Mouse (Mus musculus) stomach, embryonic 15.5 days (tissue): ENCODE results near the gene Pcdh7. TPM values are rescaled to one million over a fixed set of nuclear protein-coding genes. Genes with fewer than 3 reads are reported as not detected.

Source experiments
- ATAC-seq: fragments of 200-750 bp; cut with Nextera tagmentation; 2 replicates; pipeline ENCODE4 v1.8.0; 2017; ENCODE audit warnings: low read depth, moderate number of reproducible peaks, moderate TSS enrichment; ENCODE audit not compliant: insufficient read depth, low FRiP score
- H3K27ac ChIP-seq: fragments of 300-500 bp; sonication (generic); 2 replicates; pipeline ENCODE4 v1.5.1; 2015; ENCODE audit warnings: mild to moderate bottlenecking, inconsistent platforms
- H3K27me3 ChIP-seq: fragments of 300-500 bp; sonication (generic); replicated peaks from 2 replicates; pipeline ENCODE4 v1.6.1; 2015; ENCODE audit warnings: inconsistent platforms
- H3K36me3 ChIP-seq: fragments of 300-500 bp; sonication (generic); 2 replicates; pipeline ENCODE4 v1.6.1; 2015; ENCODE audit warnings: inconsistent platforms
- H3K4me1 ChIP-seq: fragments of 300-500 bp; sonication (generic); 2 replicates; pipeline ENCODE4 v1.6.1; 2015; ENCODE audit warnings: inconsistent platforms
- H3K4me2 ChIP-seq: fragments of 300-500 bp; sonication (generic); 2 replicates; pipeline ENCODE4 v1.6.1; 2015; ENCODE audit warnings: mild to moderate bottlenecking, inconsistent platforms
- H3K4me3 ChIP-seq: fragments of 300-500 bp; sonication (generic); replicated peaks from 2 replicates; pipeline ENCODE4 v1.5.1; 2015; ENCODE audit warnings: inconsistent platforms
- H3K9ac ChIP-seq: fragments of 300-500 bp; sonication (generic); 2 replicates; pipeline ENCODE4 v1.6.1; 2015; ENCODE audit warnings: inconsistent platforms
- H3K9me3 ChIP-seq: fragments of 300-500 bp; sonication (generic); 2 replicates; pipeline ENCODE4 v1.6.1; 2016; ENCODE audit warnings: inconsistent platforms
- WGBS: fragments of 180-500 bp; shearing (Covaris S2); methylation state at CpG from one replicate; pipeline ENCODE4 v1.1.7; 2015; 5-methylcytosine and 5-hydroxymethylcytosine counted together
- polyA plus RNA-seq: library from polyadenylated mRNA; unstranded; fragments of >200 nt; fragmentation: Nextera tagmentation; extraction: Ambion mirVana; gene quantifications from 2 replicates; pipeline ENCODE4 v1.2.1, GENCODE M21; 2015

Pcdh7 gene
- polyA plus RNA-seq, 1 experiment from 2014 or later = 10.0 TPM

- WGBS = 66% methylated on average over 3 of the region's 3 CpGs
- Histone ChIP-seq H3K4me1 (no peaks in the 10 kb centered on the region), H3K4me3 (no peak overlapping the region), H3K9ac (no peak overlapping the region), H3K9me3 (no peaks in the 10 kb centered on the region), H3K27me3 (no peaks in the 10 kb centered on the region), H3K36me3 (no peaks in the 10 kb centered on the region), H3K4me2 (no peak overlapping the region), H3K27ac (no peak overlapping the region)
- no peak for ATAC-seq
Observed at GRCm38 (mm10) chr5:57945419-57945818, 227.7 kb downstream of the Pcdh7 start.

DNA sequence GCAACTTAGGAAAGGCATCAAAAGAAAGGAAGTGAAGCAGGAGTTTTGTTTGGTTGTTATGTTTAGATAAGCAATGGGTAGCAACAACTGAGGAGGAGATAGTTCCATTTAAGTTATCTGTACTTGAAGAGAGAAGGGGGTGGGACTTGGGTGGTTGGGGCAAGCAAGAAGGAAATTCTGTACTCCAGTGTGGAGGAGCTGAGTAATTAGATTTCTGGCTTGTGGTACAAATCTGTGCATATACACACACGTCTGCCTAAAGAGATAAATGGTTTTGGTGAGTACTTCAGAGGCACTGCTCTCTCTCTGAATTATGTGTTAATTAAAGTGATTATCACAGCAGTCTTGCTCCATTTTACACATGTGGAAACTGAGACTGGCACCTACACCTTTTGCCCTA is 241.6 kb downstream of the Pcdh7 start:
- no peak for ATAC-seq
- no peak overlapping the region for H3K9ac ChIP-seq
- H3K36me3 ChIP-seq = no peaks in the 10 kb centered on the region
- H3K27ac ChIP-seq = no peak overlapping the region
- no peak overlapping the region for H3K4me3 ChIP-seq
- H3K4me1 ChIP-seq = no peaks in the 10 kb centered on the region
- 32% methylated on average over 1 of the region's 1 CpGs for WGBS
- no peaks in the 10 kb centered on the region for H3K9me3 ChIP-seq
- no peak overlapping the region for H3K4me2 ChIP-seq
- no peaks in the 10 kb centered on the region for H3K27me3 ChIP-seq

GRCm38 (mm10) chr5:57963792-57964191 is 246.0 kb downstream of the Pcdh7 start:
- no peak overlapping the region for H3K27ac ChIP-seq
- no peak overlapping the region for H3K4me2 ChIP-seq
- ATAC-seq = no peak

DNA sequence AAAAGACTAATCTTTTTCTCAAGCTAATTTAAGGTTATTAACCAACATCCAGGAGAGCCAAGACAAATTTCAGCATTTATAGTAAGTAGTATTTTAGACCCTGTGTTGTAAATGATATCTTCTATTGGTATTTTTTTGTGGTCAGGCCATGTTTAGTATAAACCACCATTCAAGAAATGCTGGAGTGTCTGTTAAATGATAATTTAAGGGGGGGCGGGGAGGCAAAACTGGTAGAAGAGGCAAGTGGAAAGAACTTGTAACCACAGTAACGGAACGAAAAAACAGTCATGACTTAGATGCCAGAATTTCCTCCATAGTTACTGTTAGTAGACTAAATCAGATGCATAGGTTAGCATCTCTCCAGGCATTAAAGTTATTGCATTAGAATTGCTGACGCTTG is 246.4 kb downstream of the Pcdh7 start:
- Histone ChIP-seq H3K36me3 (no peaks in the 10 kb centered on the region), H3K9ac (no peak overlapping the region), H3K4me1 (no peaks in the 10 kb centered on the region), H3K9me3 (no peaks in the 10 kb centered on the region), H3K4me3 (no peak overlapping the region), H3K27me3 (no peaks in the 10 kb centered on the region), H3K27ac (no peak overlapping the region), H3K4me2 (no peak overlapping the region)
- ATAC-seq = no peak
- WGBS = 83% methylated on average over 4 of the region's 4 CpGs

More at GRCm38 (mm10) chr5:57963792-57964191, 246.0 kb downstream of the Pcdh7 start:
- Histone ChIP-seq H3K9me3 (no peaks in the 10 kb centered on the region), H3K27me3 (no peaks in the 10 kb centered on the region), H3K9ac (no peak overlapping the region), H3K4me3 (no peak overlapping the region), H3K36me3 (no peaks in the 10 kb centered on the region), H3K4me1 (no peaks in the 10 kb centered on the region)
- 71% methylated on average over 4 of the region's 4 CpGs for WGBS

DNA sequence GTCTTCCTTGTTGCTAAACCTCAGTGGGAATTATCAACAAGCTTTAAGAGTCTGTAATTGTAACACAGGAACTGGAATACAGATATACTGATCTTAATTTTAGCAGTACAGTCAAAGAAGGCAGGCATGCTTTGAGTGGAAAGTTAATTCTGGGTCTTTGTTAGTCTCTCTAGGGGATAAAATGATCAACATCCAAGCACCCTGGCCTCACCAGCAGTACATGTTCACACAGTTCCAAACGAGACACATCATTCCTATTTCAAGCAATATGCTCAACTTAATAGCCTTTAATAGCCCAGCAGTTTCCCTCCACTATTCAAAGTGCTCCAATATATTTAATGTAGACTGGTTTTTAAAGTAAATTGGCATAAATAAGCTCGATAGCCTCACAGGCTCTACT is 275.8 kb downstream of the Pcdh7 start:
- no peak overlapping the region for H3K9ac ChIP-seq
- H3K9me3 ChIP-seq = no peaks in the 10 kb centered on the region
- 79% methylated on average over 2 of the region's 2 CpGs for WGBS
- H3K27ac ChIP-seq = no peak overlapping the region
- no peaks in the 10 kb centered on the region for H3K27me3 ChIP-seq
- H3K4me1 ChIP-seq = no peaks in the 10 kb centered on the region
- ATAC-seq = no peak
- H3K36me3 ChIP-seq = no peaks in the 10 kb centered on the region
- H3K4me3 ChIP-seq = no peak overlapping the region
- H3K4me2 ChIP-seq = no peak overlapping the region

- ATAC-seq = no peak
- Histone ChIP-seq H3K9me3 (no peaks in the 10 kb centered on the region), H3K36me3 (no peaks in the 10 kb centered on the region), H3K4me1 (no peaks in the 10 kb centered on the region), H3K9ac (no peak overlapping the region), H3K27ac (no peak overlapping the region), H3K27me3 (no peaks in the 10 kb centered on the region), H3K4me3 (no peak overlapping the region), H3K4me2 (no peak overlapping the region)
- WGBS = 76% methylated on average over 2 of the region's 2 CpGs
Observed at GRCm38 (mm10) chr5:58021331-58021730, 303.6 kb downstream of the Pcdh7 start.

DNA sequence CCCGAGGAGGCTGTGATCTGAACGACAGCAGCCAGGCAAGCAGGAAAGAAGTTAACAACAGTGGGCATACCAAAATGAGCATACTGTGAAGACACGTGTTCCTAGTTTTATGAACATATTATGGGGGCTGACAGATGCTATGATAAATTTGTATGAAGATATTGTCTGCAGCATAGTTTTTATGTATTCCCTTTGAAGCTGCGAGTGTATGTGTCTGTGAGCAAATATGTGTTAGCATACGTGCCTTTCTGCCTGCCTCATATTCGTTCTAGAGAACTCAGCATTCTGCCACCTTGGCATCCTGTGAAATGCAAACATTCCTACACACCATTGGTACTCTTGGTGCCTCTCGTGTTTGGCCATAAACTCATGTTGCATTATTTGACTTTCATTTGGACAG is 307.4 kb downstream of the Pcdh7 start:
- H3K4me2 ChIP-seq = no peak overlapping the region
- no peak overlapping the region for H3K27ac ChIP-seq
- no peaks in the 10 kb centered on the region for H3K36me3 ChIP-seq
- H3K27me3 ChIP-seq = no peaks in the 10 kb centered on the region
- H3K4me1 ChIP-seq = no peaks in the 10 kb centered on the region
- H3K9ac ChIP-seq = no peak overlapping the region
- ATAC-seq = no peak
- WGBS = 66% methylated on average over 7 of the region's 7 CpGs
- no peak overlapping the region for H3K4me3 ChIP-seq
- no peaks in the 10 kb centered on the region for H3K9me3 ChIP-seq

DNA sequence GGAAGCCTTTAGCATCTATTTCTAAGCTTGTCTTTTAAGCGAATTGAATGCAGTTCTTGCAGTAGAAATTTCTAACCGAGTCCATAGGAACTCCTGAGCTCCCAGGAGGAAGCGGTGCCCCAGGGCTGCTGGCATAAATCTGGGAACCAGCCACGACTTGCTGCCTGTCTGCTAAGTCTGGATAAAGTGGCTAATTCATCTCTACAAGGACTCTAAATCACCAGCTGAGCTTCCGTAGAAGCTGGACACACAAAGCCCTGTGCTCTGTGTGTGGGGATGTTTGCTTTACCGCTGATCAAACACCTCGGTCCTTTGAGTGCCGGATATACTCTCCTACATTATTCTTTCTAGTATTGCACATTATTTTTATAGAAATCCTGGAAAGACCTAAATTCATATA is 308.0 kb downstream of the Pcdh7 start:
- Histone ChIP-seq H3K27ac (no peak overlapping the region), H3K4me1 (no peaks in the 10 kb centered on the region), H3K9me3 (no peaks in the 10 kb centered on the region), H3K36me3 (no peaks in the 10 kb centered on the region), H3K4me2 (no peak overlapping the region), H3K9ac (no peak overlapping the region), H3K27me3 (no peaks in the 10 kb centered on the region), H3K4me3 (no peak overlapping the region)
- ATAC-seq = no peak
- WGBS = 35% methylated on average over 8 of the region's 8 CpGs

GRCm38 (mm10) chr5:58039875-58040274 is 322.1 kb downstream of the Pcdh7 start:
- 57% methylated on average over 3 of the region's 3 CpGs for WGBS
- Histone ChIP-seq H3K27me3 (no peaks in the 10 kb centered on the region), H3K27ac (no peak overlapping the region), H3K4me1 (no peaks in the 10 kb centered on the region), H3K4me3 (no peak overlapping the region), H3K9ac (no peak overlapping the region), H3K4me2 (no peak overlapping the region), H3K36me3 (no peaks in the 10 kb centered on the region), H3K9me3 (no peaks in the 10 kb centered on the region)
- ATAC-seq = no peak

GRCm38 (mm10) chr5:58044216-58044615 is 326.4 kb downstream of the Pcdh7 start:
- H3K4me1 ChIP-seq = no peaks in the 10 kb centered on the region
- H3K27me3 ChIP-seq = no peaks in the 10 kb centered on the region
- no peak overlapping the region for H3K4me3 ChIP-seq
- no peaks in the 10 kb centered on the region for H3K9me3 ChIP-seq
- H3K9ac ChIP-seq = no peak overlapping the region
- no peak overlapping the region for H3K4me2 ChIP-seq
- no peak overlapping the region for H3K27ac ChIP-seq
- ATAC-seq = no peak
- 68% methylated on average over 4 of the region's 4 CpGs for WGBS
- H3K36me3 ChIP-seq = no peaks in the 10 kb centered on the region

DNA sequence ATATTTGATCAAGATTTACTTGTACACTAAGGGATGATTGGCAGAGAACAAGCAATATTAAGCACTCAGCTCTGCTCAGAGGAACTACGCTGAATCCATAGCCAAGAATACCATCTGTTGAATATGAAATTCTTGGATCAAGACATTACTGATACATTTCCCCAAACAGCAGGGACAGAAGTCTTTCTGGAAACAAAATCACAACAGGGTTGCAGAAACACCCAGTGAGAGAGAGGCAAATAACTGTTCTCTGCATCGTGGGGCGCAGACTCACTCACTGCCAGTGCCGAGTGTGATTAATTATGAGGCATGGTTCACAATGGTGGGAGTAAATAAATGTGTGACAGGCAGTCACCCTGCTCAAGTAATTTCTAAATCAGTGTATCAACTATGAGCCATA is 363.3 kb downstream of the Pcdh7 start:
- no peak for ATAC-seq
- WGBS = 43% methylated on average over 4 of the region's 4 CpGs

GRCm38 (mm10) chr5:58082230-58082629 is 364.5 kb downstream of the Pcdh7 start:
- Histone ChIP-seq H3K4me3 (no peak overlapping the region), H3K4me2 (no peak overlapping the region), H3K27me3 (no peaks in the 10 kb centered on the region), H3K9me3 (no peaks in the 10 kb centered on the region), H3K36me3 (no peaks in the 10 kb centered on the region), H3K4me1 (no peaks in the 10 kb centered on the region), H3K9ac (no peak overlapping the region), H3K27ac (no peak overlapping the region)
- 78% methylated on average over 2 of the region's 2 CpGs for WGBS
- ATAC-seq = no peak

More for the DNA sequence above, 363.3 kb downstream of the Pcdh7 start:
- no peak overlapping the region for H3K27ac ChIP-seq
- H3K4me1 ChIP-seq = no peaks in the 10 kb centered on the region
- no peak overlapping the region for H3K9ac ChIP-seq
- no peaks in the 10 kb centered on the region for H3K36me3 ChIP-seq
- H3K9me3 ChIP-seq = no peaks in the 10 kb centered on the region
- no peak overlapping the region for H3K4me2 ChIP-seq
- no peak overlapping the region for H3K4me3 ChIP-seq
- H3K27me3 ChIP-seq = no peaks in the 10 kb centered on the region

- no peaks in the 10 kb centered on the region for H3K27me3 ChIP-seq
- no peak for ATAC-seq
- 69% methylated on average over 3 of the region's 3 CpGs for WGBS
- H3K36me3 ChIP-seq = no peaks in the 10 kb centered on the region
- H3K4me1 ChIP-seq = no peaks in the 10 kb centered on the region
- H3K27ac ChIP-seq = no peak overlapping the region
- H3K9ac ChIP-seq = no peak overlapping the region
- H3K4me3 ChIP-seq = no peak overlapping the region
- no peaks in the 10 kb centered on the region for H3K9me3 ChIP-seq
- H3K4me2 ChIP-seq = no peak overlapping the region
Observed at GRCm38 (mm10) chr5:58083056-58083455, 365.3 kb downstream of the Pcdh7 start.
